Mouse (Mus musculus) neural tube, embryonic 14.5 days (tissue): Measurements from ENCODE around the gene Fam149b. TPM values are rescaled to one million over a fixed set of nuclear protein-coding genes. Genes with fewer than 3 reads are reported as not detected.

Experiments
- ATAC-seq: fragments of 200-750 bp; cut with Nextera tagmentation; 2 replicates; pipeline ENCODE4 v1.8.0; 2017; ENCODE audit warnings: low read depth, mild to moderate bottlenecking, moderate TSS enrichment, moderate library complexity
- H3K27ac ChIP-seq: fragments of 300-500 bp; sonication (generic); 2 replicates; pipeline ENCODE4 v1.5.1; 2014; ENCODE audit warnings: low read depth, mild to moderate bottlenecking, control low read depth, low read length, moderate library complexity, mixed read lengths
- H3K27me3 ChIP-seq: fragments of 300-500 bp; sonication (generic); 2 replicates; pipeline ENCODE4 v1.6.1; 2014; ENCODE audit warnings: low read length; ENCODE audit not compliant: control insufficient read depth, insufficient read depth
- H3K36me3 ChIP-seq: fragments of 300-500 bp; sonication (generic); 2 replicates; pipeline ENCODE4 v1.6.1; 2014; ENCODE audit warnings: low read length, mixed read lengths; ENCODE audit not compliant: control insufficient read depth, insufficient read depth
- H3K4me1 ChIP-seq: fragments of 300-500 bp; sonication (generic); 2 replicates; pipeline ENCODE4 v1.6.1; 2014; ENCODE audit warnings: low read length; ENCODE audit not compliant: control insufficient read depth, insufficient read depth
- H3K4me2 ChIP-seq: fragments of 300-500 bp; sonication (generic); 2 replicates; pipeline ENCODE4 v1.6.1; 2014; ENCODE audit warnings: mild to moderate bottlenecking, low read depth, low read length, control low read depth
- H3K4me3 ChIP-seq: fragments of 300-500 bp; sonication (generic); 2 replicates; pipeline ENCODE4 v1.5.1; 2014; ENCODE audit warnings: low read depth, low read length, control low read depth, mixed read lengths
- H3K9ac ChIP-seq: fragments of 300-500 bp; sonication (generic); replicated peaks from 2 replicates; pipeline ENCODE4 v1.6.1; 2014; ENCODE audit warnings: low read depth, mild to moderate bottlenecking, control low read depth, low read length, mixed read lengths
- H3K9me3 ChIP-seq: fragments of 300-500 bp; sonication (generic); 2 replicates; pipeline ENCODE4 v1.6.1; 2016; ENCODE audit warnings: low read length; ENCODE audit not compliant: control insufficient read depth
- WGBS: fragments of 180-500 bp; shearing (Covaris S2); extraction: QIAGEN DNeasy Blood & Tissue Kit; methylation state at CpG from one replicate; pipeline ENCODE4 v1.1.7; 2014; 5-methylcytosine and 5-hydroxymethylcytosine counted together
- polyA plus RNA-seq: library from polyadenylated mRNA; unstranded; fragments of >200 nt; fragmentation: Nextera tagmentation; extraction: Ambion mirVana; gene quantifications from 2 replicates; pipeline ENCODE4 v1.2.1, GENCODE M21; 2014

Gene Fam149b
- polyA plus RNA-seq, 1 experiment from 2014 or later = 45.4 TPM

DNA sequence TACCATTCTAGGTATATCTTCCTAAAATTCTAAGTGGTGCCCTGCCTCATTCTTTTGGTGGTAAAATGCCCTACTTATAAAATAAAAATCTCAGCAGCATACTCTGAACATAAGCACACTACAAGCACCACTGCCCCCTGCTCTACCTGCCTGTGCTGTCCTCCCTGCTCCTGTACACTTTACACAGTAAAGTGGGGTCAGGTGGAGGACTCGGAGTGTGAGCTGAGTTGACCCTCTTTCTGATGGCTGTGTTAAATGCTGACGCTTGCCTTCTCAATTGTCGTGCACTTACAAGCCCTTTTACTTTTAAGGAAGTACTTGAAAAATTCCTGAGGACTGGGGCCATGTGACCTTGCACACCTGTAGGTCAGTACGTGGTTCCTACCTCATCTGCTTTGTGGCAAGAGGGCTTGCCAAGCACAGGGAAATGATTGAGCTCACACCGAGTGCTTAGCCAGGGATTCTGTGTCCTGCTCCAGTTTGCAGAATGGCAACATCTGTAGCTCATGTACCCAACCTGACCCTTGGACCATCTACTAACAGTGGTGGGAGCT is 31.2 kb downstream of the Fam149b start:
- no peaks in the 10 kb centered on the region for H3K4me1 ChIP-seq
- WGBS = 94% methylated on average over 5 of the region's 5 CpGs
- H3K4me3 ChIP-seq = no peak overlapping the region
- H3K27ac ChIP-seq = no peak overlapping the region
- no peaks in the 10 kb centered on the region for H3K27me3 ChIP-seq
- no peak overlapping the region for H3K9ac ChIP-seq
- H3K36me3 ChIP-seq = peaks cover 28% of the 10 kb centered on the region
- no peak overlapping the region for H3K4me2 ChIP-seq
- no peak for ATAC-seq
- no peaks in the 10 kb centered on the region for H3K9me3 ChIP-seq

DNA sequence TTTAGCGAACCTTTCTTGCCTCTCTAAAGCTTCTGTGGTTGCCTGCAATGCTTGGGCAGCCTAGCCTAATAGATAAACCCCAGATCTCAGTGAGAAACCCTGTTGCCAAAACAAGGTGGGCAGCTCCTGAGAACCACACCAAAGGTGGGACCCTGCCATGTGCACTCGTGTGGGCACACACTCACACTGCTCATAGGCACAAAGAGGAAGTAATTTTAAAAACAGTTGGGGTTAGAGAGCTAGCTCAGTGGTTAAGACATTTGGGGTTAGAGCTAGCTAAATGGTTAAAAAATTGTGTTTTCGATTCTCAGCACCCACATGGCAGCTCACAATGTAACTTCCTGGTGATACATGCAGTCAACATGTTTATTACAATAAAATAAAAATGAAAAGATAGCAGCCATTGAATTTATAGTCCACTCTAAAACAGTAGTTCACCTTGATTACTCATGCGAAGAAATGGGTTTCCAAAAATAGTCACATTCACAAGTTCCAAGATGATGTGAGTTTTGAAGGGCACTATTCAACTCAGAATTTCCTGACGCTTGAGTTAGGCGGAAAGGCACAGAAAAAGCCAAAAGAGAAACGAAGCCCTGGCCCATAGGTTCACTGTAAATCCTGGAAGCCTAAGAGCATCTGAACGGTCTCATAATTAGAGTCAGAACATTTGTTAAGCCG is 31.9 kb downstream of the Fam149b start:
- no peaks in the 10 kb centered on the region for H3K9me3 ChIP-seq
- no peak overlapping the region for H3K4me2 ChIP-seq

DNA sequence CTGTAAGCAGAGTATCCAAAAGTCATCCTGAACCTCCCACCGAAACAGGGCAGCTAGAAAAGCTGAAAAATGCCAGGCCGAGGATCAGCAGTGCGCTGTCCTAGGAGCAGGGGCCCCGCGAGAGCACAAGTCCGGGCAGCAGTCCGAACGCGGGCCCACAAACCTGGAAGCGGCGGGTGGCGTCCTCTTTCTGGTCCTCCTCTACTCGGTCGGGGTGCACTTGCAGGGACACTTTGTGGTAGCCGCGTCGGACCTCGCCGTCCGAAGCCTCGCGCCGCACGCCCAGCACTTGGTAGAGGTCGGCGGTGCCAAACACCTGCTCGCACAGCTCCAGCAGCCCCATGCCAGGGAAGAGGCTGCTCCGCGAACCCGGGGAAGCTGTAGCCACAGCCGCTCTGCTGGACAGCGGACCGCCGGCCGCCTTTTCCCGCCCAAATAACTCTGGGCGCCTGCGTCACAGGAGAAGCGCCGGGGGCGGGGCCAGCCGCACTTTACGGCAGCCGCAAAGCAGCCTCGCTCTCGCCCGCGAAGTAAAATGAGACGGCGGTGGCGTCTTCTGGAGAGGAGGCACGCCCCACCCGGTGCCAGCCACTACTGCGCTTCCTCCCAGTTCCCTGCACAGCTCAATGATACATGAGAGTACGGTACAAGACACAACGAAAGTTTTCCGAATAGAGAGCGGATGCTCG is 40.6 kb downstream of the Fam149b start, which contains the start of gene Dnajc9:
Gene Dnajc9 (minus strand): TSS at position 470 of the 689 bp plus-strand sequence.
- Histone ChIP-seq H3K27ac (peak within 1 kb of the TSS; percentile 68; the same call in 1 of the 2 replicates), H3K4me3 (peak within 1 kb of the TSS; percentile 62), H3K9ac (peak within 1 kb of the TSS; percentile 52), H3K36me3 (peaks cover 6% of the 10 kb centered on the region; the same call in 1 of the 2 replicates), H3K9me3 (no peaks in the 10 kb centered on the region), H3K4me2 (peak within 1 kb of the TSS; percentile 63), H3K27me3 (no peaks in the 10 kb centered on the region), H3K4me1 (peaks cover 11% of the 10 kb centered on the region)
- peak; percentile 70 for ATAC-seq
- under 1% methylated on average over 59 of the region's 59 CpGs for whole genome bisulfite sequencing

More for the DNA sequence above, 31.9 kb downstream of the Fam149b start:
- Histone ChIP-seq H3K4me3 (no peak overlapping the region), H3K36me3 (peaks cover 28% of the 10 kb centered on the region), H3K9ac (no peak overlapping the region), H3K27ac (no peak overlapping the region), H3K4me1 (no peaks in the 10 kb centered on the region), H3K27me3 (no peaks in the 10 kb centered on the region)
- 93% methylated on average over 9 of the region's 9 CpGs for WGBS
- ATAC-seq = no peak

DNA sequence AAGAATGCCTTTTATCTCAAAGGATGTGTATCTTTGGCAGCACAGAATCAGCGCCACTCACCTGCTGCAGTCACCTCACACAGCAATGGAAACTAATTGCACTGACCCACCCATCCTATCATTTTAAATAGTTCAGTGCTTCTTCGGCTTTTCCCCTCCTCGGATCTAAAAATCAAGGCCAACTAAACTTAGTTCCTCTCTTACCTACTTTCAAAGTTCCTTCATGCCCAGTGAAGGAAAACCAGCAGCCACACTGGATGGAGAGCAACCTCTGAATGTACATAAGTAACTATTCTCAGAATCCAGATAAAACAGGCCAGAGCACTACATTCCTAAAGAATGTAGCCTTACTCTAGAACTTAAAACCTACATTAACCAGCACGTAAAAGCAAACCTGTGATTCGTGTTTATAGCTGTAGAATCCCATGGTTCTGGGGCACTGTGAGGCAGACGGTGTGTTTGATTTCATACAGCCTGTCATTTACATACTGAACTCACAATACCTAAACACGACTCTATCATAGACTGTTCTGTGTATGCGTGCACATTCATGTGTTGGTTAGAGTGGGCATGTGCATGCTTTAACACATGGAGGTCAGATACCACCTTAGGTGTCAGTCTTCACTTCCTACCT is 41.6 kb downstream of the Fam149b start:
- peak overlapping the region; percentile 63 for H3K4me2 ChIP-seq
- H3K27ac ChIP-seq = no peak overlapping the region; the same call in 1 of the 2 replicates
- no peaks in the 10 kb centered on the region for H3K9me3 ChIP-seq
- peaks cover 2% of the 10 kb centered on the region; the same call in 1 of the 2 replicates for H3K36me3 ChIP-seq
- H3K9ac ChIP-seq = no peak overlapping the region; the same call in 1 of the 2 replicates
- H3K4me1 ChIP-seq = peaks cover 11% of the 10 kb centered on the region
- 87% methylated on average over 8 of the region's 8 CpGs for WGBS
- ATAC-seq = no peak
- H3K4me3 ChIP-seq = peak overlapping the region; percentile 62; the same call in 1 of the 2 replicates
- no peaks in the 10 kb centered on the region for H3K27me3 ChIP-seq

DNA sequence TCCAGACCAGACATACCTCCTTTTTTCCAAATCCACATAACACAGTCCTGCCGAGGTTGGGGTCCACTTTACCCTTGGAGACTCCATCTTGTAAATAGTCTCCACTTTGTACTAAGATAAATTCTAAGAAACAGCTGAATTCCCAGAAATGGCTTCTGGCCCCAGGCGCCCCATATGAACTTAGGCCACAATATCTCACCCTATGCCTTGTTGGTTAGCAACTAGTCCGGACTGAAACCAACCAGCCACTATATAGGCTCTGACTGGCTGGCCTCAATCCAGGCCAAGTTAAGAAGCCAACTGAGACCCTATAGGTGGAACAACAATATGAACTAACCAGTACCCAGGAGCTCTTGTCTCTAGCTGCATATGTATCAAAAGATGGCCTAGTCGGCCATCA is 44.4 kb downstream of the Fam149b start:
- H3K9ac ChIP-seq = no peak overlapping the region
- H3K4me1 ChIP-seq = peaks cover 11% of the 10 kb centered on the region; the same call in 1 of the 2 replicates
- peak overlapping the region; percentile 60; the same call in 1 of the 2 replicates for H3K4me2 ChIP-seq

DNA sequence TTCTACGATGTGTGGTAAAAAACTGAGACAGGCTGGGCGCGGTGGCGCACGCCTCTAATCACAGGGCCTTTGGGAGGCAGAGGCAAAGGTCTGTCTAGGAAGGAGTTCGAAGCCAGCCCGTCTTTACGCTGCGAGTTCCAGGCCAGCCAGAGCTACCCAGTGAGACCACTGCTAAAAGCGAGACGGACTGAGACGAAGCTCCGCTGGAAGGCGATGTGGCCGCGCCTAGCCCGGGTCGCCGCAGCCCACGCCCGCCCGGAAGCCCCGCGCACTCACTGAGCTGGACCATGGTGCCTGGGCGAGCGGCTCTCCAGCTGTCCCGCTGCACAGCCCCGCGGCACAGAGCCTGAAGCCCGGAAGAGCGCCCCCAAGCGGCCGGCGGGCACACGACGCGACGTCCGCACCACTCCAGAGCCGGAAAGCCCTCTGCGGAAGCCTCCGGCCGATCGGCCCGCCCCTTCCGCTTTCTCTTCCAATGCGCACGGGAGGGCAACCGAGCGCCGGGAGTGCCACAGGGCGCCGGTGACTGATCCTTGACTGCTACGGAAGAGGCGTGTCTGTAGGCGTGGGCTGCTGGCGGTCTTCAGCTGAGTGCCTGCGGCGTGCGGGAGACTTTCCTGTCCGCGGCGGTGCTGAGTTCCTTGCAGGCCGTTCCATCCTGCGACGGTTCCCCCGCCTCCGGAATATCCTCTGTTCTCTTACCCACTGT is 45.4 kb downstream of the Fam149b start, which contains the start of gene Mrps16:
Gene Mrps16 (minus strand): TSS at position 430 of the 709 bp plus-strand sequence.
- H3K4me2 ChIP-seq = peak within 1 kb of the TSS; percentile 60
- H3K27me3 ChIP-seq = no peaks in the 10 kb centered on the region
- H3K9me3 ChIP-seq = no peaks in the 10 kb centered on the region
- peaks cover under 1% of the 10 kb centered on the region; the same call in 1 of the 2 replicates for H3K4me1 ChIP-seq
- WGBS = under 1% methylated on average over 68 of the region's 68 CpGs
- peak within 1 kb of the TSS; percentile 80 for H3K9ac ChIP-seq
- peak within 1 kb of the TSS; percentile 74 for H3K4me3 ChIP-seq
- peak; percentile 96 for ATAC-seq
- H3K36me3 ChIP-seq = peaks cover 2% of the 10 kb centered on the region; the same call in 1 of the 2 replicates
- peak within 1 kb of the TSS; percentile 31; the same call in 1 of the 2 replicates for H3K27ac ChIP-seq

More for the DNA sequence above, 44.4 kb downstream of the Fam149b start:
- Histone ChIP-seq H3K36me3 (peaks cover 2% of the 10 kb centered on the region; the same call in 1 of the 2 replicates), H3K4me3 (no peak overlapping the region), H3K27ac (no peak overlapping the region), H3K9me3 (no peaks in the 10 kb centered on the region), H3K27me3 (no peaks in the 10 kb centered on the region)
- WGBS = 90% methylated on average over 3 of the region's 4 CpGs
- ATAC-seq = no peak

DNA sequence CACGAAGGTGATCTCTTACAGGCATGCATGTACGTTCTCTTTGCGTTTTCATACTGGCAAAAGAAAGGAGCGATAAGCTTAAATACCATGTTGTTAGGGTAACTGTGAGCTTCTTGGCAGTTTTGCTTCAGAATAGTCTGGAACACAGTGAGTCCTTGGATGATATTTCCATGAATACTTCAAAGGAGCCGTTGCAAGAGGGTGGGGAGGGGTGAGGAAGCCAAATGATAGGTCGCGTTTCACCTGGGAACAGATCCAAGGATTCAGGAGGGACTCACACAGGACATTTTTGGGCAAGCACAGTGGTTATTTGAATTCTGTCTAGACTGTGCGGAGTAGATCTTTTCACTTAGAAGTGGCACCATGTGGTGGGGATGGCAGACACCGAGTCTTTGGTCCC is 49.3 kb downstream of the Fam149b start:
- Histone ChIP-seq H3K36me3 (no peaks in the 10 kb centered on the region), H3K9me3 (no peaks in the 10 kb centered on the region), H3K4me2 (no peak overlapping the region), H3K27ac (no peak overlapping the region), H3K27me3 (no peaks in the 10 kb centered on the region), H3K9ac (no peak overlapping the region), H3K4me1 (no peaks in the 10 kb centered on the region), H3K4me3 (no peak overlapping the region)
- WGBS = 89% methylated on average over 9 of the region's 9 CpGs
- no peak for ATAC-seq

DNA sequence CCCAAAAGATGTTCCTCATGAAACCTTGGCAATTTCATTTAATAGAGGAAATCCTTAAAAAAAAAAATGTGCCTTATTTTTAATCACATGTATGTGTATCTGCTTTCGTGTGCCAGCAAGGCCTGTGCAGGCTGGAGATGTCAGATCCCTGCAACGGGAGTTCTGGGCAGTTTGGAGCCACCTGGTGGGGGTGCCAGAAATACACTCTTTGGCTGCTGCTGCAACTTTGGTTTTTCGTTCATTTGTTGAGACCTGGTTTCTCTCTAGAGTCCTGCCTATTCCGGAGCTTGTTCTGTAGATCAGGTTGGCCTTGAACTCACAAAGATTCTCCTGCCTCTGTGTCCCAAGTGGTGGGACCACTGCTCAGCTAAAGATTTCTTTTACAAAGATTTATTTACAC is 50.9 kb downstream of the Fam149b start:
- Histone ChIP-seq H3K36me3 (no peaks in the 10 kb centered on the region), H3K9me3 (no peaks in the 10 kb centered on the region), H3K4me1 (no peaks in the 10 kb centered on the region), H3K4me2 (no peak overlapping the region), H3K4me3 (no peak overlapping the region), H3K27ac (no peak overlapping the region), H3K27me3 (no peaks in the 10 kb centered on the region), H3K9ac (no peak overlapping the region)
- no peak for ATAC-seq
- 49% methylated on average over 4 of the region's 4 CpGs for WGBS
